Mouse (Mus musculus): ENCODE measurements around the gene Timm17a. TPM values are rescaled to one million over a fixed set of nuclear protein-coding genes. Genes with fewer than 3 reads are reported as not detected.
A peak's percentile ranks its signal among the peaks of the same experiment; 100 is the strongest.

The Timm17a gene
- total RNA-seq (2021): 100 to 1,000 TPM; 220 to 243 TPM
- long read RNA-seq, experiment 1, full-length matches to known transcripts: 125 of 140 reads
- long read RNA-seq, experiment 1, partial matches to known transcripts: 13 of 140 reads
- long read RNA-seq, experiment 1, other reads (novel, unspliced or antisense): 2 of 140 reads
- long read RNA-seq, experiment 2, full-length matches to known transcripts: 161 of 176 reads
- long read RNA-seq, experiment 2, partial matches to known transcripts: 10 of 176 reads
- long read RNA-seq, experiment 2, other reads (novel, unspliced or antisense): 5 of 176 reads

GRCm38 (mm10) chr1:135313284-135314031 is at the start of gene Timm17a:
Gene Timm17a (minus strand): TSS chr1:135313778.
- DNase-seq: peak; percentile 95
- intact Hi-C loops (cut with DNase I; ENCODE audit: low total_unique reads): no loop called here

GRCm38 (mm10) chr1:135362115-135362514 is 48.5 kb upstream of the Timm17a start:
- DNase-seq: no peak
- intact Hi-C loops (cut with DNase I; ENCODE audit: low total_unique reads): no loop called here

- intact Hi-C loops (cut with DNase I; ENCODE audit: low total_unique reads): no loop called here
- DNase-seq: no peak
Observed at GRCm38 (mm10) chr1:135361491-135361890, 47.9 kb upstream of the Timm17a start.

DNA sequence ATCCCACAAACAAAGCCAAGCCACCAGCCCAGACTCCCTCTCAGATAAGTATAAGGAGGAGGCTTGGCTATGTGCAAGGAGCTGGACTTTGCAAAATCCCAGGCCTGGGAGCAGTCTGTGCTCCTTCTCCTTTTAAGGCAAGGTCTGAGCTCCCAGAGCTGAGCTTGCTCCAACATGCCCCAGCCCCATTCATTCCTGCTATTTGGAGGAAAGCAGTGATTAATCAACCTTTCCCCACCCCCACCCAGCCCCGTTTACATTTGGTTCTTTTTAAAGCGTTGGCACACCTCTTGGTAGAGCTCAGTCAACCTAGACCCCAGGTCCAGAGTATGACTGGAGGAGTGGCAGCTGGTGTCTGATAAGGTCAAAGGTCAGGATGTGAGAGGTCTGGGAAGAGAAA is 45.5 kb upstream of the Timm17a start:
- no peak for DNase-seq
- intact Hi-C loops (cut with DNase I; ENCODE audit: low total_unique reads): no loop called here

- DNase-seq: peak; percentile 38
- intact Hi-C loops (cut with DNase I; ENCODE audit: low total_unique reads): no loop called here
Observed at GRCm38 (mm10) chr1:135351953-135352352, 38.4 kb upstream of the Timm17a start.

- DNase-seq: no peak
Observed at GRCm38 (mm10) chr1:135347498-135348169, 34.1 kb upstream of the Timm17a start.

DNA sequence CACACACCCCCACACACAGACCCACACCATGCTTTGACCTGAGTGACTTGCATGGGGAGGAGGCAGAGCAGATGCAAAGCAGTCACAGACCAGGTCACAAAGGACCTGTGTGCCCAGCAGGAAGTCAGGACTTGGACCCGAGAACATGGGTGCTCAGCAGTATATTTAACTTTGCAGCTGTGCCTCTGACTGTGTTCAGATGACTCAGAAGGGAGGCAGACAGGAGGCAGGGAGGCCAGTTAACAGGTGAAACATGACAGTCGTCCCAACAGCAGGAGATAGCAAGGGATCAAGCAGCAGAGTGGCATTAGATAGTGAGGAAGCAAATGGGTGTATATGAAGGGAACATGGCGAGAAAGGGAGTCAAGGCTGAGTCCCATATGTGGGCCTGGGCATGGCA is 33.3 kb upstream of the Timm17a start:
- no peak for DNase-seq
- intact Hi-C loops (cut with DNase I; ENCODE audit: low total_unique reads): no loop called here

More at GRCm38 (mm10) chr1:135347498-135348169, 34.1 kb upstream of the Timm17a start:
- intact Hi-C loops (cut with DNase I; ENCODE audit: low total_unique reads): no loop called here

GRCm38 (mm10) chr1:135344026-135344425 is 30.4 kb upstream of the Timm17a start:
- intact Hi-C loops (cut with DNase I; ENCODE audit: low total_unique reads): no loop called here
- no peak for DNase-seq

DNA sequence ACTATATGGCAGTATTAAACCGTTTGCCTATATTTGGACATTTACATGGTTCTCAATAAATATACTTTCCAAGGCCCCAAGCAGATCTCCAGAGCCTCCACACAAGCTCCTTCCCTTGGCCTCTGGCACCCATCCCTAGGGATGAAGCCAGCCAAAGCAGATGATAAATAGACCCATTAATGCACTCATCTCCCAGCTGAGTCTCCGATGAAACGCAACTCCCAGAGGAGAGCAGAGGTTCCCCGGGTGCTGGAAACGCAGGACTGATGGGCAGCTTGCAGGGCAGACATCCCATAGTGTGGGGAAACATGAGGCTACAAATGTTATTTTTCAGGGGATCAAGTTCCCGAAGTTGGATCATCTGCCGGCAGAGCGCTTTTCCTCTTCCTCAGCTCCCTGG is 28.4 kb upstream of the Timm17a start:
- intact Hi-C loops (cut with DNase I; ENCODE audit: low total_unique reads): no loop called here
- no peak for DNase-seq

DNA sequence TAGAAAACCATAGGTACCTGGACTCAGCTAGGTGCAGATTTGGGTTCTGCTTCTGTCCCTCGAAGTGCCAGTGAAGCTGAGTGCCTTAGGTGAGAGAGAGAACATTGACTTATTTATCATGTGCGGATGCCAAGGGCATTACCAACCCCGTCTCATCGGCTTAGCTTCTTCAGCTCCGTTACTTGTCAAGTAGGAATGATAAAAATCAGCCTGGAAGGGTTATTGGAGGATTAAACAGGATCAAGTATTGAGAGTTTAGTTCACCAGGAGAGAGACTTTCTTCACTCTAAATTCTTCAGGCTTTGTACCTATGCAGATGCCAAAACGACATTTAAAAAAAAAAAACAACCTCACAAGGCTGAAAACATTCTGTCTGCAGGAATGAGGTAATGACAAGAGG is 17.0 kb upstream of the Timm17a start:
- no peak for DNase-seq
- intact Hi-C loops (cut with DNase I; ENCODE audit: low total_unique reads): no loop called here

DNA sequence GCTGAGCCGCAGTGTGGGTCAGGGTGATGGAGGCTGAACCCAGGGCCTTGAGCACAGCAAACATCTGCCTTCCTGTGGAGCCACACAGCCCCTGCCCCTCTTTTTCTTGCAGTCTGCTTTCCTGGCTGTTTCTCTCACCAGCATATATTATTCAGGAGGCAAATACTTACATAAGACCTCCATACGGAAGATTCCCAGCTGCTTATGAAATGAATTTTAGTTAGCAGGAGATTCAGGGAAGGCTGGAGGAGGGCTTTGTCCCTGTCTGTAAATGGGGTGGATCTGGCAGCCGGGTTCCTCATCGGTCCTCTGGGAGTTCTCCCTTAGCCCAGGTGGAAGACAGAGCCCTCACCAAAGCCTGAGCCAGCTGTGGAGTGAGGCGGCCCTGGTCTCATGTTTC is 14.8 kb upstream of the Timm17a start:
- intact Hi-C loops (cut with DNase I; ENCODE audit: low total_unique reads): no loop called here
- DNase-seq: no peak

DNA sequence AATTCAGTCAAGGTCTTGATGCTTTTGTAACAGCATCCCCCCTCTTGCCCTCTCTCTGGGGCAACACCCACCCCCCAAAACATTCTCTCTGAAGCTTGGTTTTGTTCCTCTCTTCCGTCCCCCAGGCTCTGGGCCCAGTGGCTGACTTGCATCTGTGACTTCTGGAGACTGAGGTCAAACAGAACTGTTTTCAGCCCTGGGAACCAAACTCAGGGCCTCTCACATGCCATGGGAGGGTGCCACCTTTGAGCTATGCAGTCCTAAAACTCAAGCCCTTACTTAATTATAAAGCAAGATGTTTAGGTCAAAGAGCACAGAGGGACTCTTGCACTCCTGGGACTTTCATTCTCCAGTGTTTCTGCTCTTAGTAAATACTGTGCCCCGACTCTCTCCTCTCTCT is 12.4 kb upstream of the Timm17a start:
- DNase-seq: no peak
- intact Hi-C loops (cut with DNase I; ENCODE audit: low total_unique reads): no loop called here

- intact Hi-C loops (cut with DNase I; ENCODE audit: low total_unique reads): loop anchor here (5.0 kb wide), 1 partner anchor 43 kb away; no protein-coding TSS in a partner anchor
Observed at GRCm38 (mm10) chr1:135324571-135324970, 11.0 kb upstream of the Timm17a start, which contains the start of gene Lmod1. Gene Lmod1 (plus strand): TSS chr1:135324807.

DNA sequence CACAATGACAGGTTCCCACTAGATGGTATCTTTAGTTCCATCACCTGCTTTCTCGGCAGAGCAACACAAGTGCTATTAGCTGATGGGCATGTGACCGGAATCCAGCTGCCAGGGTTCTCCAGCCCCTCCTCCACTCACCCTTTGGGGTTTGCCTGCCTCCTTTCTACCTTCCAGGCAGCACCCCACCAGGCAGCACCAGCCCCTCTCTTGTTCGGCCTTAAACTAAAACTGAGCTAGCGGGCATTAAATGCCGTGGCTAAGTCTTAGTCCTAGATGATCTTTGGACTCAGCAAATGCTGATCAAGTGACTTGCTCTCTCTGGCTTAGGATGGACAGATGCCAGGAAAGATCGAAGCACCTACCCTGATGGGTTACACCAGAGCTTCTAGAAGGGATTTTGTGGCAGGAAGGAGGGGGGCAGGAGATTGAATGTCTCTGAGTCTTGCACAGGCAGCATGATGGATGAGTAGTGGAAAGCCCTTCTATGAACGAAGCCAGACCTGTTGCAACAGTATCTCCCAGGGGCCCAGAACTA is 9.9 kb upstream of the Timm17a start:
- intact Hi-C loops (cut with DNase I; ENCODE audit: low total_unique reads): loop anchor here (5.0 kb wide), 1 partner anchor 44 kb away; no protein-coding TSS in a partner anchor

More at GRCm38 (mm10) chr1:135324571-135324970, 11.0 kb upstream of the Timm17a start, which contains the start of gene Lmod1:
- peak; percentile 71 for DNase-seq

GRCm38 (mm10) chr1:135312201-135312600 is 1.4 kb downstream of the Timm17a start:
- intact Hi-C loops (cut with DNase I; ENCODE audit: low total_unique reads): no loop called here
- no peak for DNase-seq

More for the DNA sequence above, 9.9 kb upstream of the Timm17a start:
- no peak for DNase-seq

DNA sequence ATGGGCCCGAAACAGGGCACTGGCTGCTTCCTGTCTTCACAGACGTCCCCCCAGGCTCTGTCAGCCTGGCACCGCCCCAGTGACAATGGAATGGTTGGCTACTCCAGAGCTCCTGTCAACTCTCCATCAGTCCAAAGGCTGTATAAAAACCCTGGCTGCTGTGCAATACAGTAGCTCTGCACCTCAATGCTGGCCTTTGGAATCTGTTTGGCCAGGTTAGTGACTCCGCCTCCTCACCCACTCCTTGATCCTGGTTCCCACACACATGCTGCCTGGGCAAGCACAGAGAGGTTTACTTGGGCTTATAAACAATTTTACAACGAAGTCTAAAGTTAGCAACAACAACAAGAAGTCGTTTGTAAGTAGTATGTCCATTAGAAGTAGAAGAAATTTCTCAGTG is 2.2 kb downstream of the Timm17a start:
- intact Hi-C loops (cut with DNase I; ENCODE audit: low total_unique reads): no loop called here
- DNase-seq: no peak

DNA sequence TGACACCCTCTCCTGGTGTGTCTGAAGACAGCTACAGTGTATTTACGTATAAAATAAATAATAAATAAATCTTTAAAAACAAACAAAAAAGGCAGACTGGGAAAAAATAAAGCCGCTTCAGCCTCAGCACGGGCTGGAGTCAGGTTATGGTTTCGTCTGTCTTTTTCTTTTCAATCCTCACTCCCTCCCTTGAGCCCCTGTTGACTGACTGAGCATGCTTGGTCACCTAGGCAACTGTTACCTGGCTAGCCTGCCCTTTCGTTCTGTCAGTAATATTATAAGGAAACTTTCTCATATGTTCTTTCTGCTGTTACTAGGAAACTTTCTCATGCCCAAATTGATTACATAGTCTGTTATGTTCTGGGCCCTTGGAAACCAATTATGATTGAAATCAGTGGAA is 22.7 kb downstream of the Timm17a start:
- no peak for DNase-seq
- intact Hi-C loops (cut with DNase I; ENCODE audit: low total_unique reads): no loop called here

- DNase-seq: no peak
- intact Hi-C loops (cut with DNase I; ENCODE audit: low total_unique reads): no loop called here
Observed at GRCm38 (mm10) chr1:135286311-135286710, 27.3 kb downstream of the Timm17a start.

DNA sequence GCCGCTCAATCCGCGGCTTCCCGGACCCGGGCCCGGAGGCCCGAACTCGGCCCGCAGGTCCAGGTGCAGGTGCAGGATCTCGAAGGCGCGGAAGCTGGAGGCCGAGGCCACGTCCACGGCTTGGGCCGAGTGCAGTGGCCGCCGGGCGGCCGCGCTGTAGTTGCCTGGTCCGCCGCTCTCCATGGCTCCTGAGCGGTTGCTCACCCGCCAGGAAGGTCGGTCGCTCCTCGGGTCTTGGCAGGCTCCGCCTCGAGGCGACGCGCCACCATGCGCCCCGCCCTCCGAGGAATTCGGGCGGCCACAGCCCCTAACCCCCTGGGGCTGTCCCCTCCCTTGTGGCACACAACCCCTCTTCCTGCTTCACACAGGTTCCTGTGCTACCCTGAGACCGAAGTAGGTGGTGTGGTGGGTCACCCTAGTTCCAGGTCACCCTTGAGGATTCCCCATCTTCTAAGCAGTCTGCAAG is 29.7 kb downstream of the Timm17a start, which contains the start of gene Rnpep:
Gene Rnpep (minus strand): TSS at position 259 of the 466 bp plus-strand sequence.
- DNase-seq: peak; percentile 77
- intact Hi-C loops (cut with DNase I; ENCODE audit: low total_unique reads): no loop called here
